Mouse (Mus musculus): Measurements from ENCODE around the gene Rbm20.
A peak's percentile ranks its signal among the peaks of the same experiment; 100 is the strongest.
"Not testable (repeated sequence)": the region's sequence is repeated elsewhere in the genome, so short reads cannot be mapped to it uniquely, and the experiment has no call there.

Rbm20 gene

DNA sequence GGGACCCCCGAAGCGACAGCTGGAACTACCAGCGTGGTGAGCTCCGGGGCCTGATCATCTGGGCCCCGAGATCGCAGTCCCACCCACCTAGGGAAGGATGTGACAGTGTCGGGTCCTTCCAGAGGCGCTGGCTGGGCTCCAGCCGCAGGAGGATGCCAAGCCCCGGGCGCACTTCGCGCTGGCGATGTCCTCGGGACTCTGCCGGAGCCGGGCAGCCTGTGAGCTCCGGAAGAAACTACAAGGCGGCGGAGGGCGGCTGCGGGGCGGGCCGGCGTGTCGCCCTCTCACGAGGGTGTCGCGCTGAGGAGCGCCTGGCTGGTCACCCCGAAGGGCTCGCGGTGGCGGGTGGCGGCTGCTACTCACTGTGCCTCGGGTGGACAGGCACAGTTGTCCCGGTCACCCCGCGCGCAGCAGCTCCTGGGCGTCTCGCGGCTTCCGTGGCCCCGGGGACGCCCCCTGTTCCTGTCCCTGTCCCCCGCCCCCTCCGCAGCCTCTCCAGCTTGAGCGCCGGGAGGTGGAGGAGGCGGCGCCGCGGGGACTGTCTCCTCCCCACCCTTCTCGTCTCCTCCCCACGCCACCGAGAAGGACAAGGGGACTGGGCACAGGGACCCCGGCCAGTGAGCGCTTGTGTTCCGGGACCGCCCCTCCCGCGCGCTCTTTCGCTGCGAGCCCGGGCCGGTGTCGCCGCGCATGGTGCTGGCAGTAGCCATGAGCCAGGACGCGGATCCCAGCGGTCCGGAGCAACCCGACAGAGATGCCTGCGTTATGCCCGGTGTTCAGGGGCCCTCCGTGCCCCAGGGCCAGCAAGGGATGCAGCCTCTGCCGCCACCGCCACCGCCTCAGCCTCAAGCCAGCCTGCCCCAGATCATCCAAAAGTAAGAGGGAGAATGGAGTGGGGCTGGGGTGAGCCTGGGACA is at the start of gene Rbm20:
TSS of gene Rbm20 (plus strand) at position 589 of the 917 bp plus-strand sequence.
- DNase-seq (ENCODE audit: inconsistent age in 2 of 2, low spot score in 1 of 2): peak; percentile 48 to 76

DNA sequence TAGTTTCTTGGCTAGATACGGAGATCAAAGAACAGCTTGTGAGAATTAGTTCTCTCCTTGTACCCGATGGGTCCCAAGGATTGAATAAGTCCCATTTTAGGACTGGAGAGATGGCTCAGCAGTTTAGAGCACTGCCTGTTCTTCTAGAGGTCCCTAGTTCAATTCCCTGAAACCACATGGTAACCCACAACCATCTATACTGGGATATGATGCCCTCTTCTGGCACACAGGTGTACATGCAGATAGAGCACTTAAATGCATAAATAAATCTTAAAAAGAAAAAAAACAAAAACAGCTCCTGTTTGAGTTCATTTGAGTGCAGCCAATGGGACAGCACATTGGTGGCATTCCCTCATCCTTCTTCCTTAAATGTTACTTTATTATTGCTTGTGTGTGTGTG is 39.1 kb upstream of the Rbm20 start:
- DNase-seq (ENCODE audit: inconsistent age in 2 of 2, low spot score in 1 of 2): no peak

DNA sequence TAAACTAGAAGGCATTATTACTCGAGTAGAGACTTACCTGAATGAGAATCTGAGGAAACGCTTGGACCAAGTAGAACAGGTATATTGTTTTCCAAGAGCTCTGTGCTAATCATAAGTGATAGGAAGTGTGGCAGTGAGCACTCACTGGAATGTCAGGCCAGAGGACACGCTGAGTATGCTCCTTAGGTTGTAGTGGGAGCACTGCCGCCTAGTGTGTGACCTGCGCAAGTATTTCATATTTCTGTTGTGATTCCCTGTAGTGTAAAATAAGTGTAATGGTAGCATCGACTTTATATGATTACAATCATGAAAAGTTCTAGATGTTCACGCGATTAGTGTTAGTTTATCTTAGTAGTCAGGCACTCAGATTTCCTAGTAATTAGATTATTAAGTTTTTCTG is 38.4 kb upstream of the Rbm20 start:
- no peak for DNase-seq (ENCODE audit: inconsistent age in 2 of 2, low spot score in 1 of 2)

DNA sequence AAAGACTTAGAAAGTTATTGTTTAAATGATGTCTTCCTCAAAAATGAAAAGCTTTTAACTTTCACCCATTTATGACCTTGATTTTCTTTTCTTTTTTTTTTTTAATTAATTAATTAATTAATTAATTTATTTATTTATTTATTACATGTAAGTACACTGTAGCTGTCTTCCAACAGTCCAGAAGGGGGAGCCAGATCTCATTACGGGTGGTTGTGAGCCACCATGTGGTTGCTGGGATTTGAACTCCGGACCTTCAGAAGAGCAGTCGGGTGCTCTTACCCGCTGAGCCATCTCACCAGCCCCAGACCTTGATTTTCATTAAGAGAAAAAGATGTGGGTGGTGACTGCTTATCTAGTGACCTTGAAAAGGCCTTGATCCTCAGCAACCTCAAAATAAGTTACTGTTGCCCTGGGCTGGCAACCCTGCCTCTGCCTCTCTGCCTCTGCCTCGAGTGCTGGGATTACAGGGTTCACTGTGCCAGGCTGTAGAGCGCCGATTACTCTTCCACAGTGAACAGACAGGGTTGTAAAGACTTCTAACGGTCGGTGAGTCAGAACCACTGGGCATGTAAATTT is 33.0 kb upstream of the Rbm20 start:
- peak; percentile 43 to 76 for DNase-seq (ENCODE audit: inconsistent age in 2 of 2, low spot score in 1 of 2)

DNA sequence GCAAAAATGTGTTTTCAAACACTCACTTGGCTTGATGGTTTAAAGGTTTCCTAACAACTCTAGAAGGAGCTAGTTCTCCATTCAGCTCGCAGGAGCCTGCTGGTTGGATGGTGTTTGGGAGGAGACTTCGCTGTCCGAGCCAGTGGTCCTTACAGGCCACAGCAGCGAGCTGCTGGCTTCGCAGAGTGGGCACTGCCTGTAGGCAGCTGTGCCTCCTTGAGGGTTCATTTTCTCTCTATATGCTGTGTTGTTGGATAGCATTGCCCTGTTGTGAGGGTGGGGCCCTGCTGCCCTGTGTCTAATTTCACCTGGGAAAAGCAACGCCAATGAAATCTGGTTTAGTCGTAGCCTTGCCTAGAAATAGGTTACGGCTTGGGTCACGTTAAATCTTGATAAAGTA is 29.8 kb upstream of the Rbm20 start:
- no peak for DNase-seq (ENCODE audit: inconsistent age in 2 of 2, low spot score in 1 of 2)

DNA sequence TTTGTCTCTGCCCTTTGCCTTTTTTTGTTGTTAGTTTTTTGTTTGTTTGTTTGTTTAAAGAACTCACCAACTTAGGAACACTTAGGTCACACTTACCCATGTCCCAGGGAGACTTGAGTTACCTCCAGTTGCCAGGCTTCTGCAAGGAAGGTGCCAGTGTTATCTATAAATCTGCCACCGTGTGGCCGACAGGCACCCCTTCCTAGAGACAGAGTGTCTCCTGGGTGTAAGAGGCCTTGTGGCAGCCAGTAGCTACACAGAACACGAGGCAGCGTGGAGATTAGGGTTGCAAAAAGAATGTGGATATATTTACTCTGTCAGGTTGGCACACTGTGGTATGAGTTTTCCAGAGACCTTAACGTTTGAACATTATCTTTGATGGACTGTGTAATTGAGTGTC is 29.1 kb upstream of the Rbm20 start:
- no peak for DNase-seq (ENCODE audit: inconsistent age in 2 of 2, low spot score in 1 of 2)

DNA sequence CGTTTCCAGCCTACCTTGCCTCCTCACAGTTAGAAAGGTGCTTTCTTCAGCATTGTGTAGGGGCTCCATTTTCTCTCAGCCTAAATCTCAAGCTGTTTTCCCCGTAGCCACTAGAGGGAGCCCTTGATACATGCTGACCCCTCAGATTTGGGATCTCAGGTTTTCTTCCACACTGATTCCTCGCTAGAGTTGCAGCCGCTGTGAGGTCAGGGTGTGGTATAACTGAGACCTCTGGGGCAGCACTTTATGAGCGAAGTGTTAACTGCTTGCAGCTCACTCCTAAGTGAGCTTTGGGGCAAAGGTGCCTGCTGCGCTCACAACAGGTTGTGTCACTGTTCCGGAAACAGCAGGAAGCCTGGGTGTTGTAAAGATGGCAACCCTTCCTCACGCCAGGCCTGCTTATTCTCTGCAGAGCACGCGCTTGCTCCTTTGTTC is 28.3 kb upstream of the Rbm20 start:
- peak; percentile 52 to 89 for DNase-seq (ENCODE audit: inconsistent age in 2 of 2, low spot score in 1 of 2)

DNA sequence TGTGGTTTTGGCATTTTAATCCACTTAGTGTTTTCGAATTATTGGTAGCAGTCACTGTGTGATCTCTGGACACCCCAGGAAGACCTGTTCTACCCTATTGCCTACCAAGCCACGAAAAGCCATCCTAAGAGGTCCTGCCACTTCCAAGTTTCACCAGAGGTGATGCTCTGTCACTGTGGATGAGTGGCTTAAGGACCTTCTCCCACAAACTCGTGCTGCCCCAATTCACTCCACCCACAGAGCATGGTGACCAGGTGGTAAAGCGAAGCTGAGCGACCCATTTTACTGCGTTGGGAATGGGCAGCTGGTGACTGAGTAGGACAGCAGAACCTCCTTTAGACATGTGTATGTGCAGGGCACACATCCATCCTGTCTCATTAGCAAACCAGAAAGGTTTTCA is 27.7 kb upstream of the Rbm20 start:
- DNase-seq (ENCODE audit: inconsistent age in 2 of 2, low spot score in 1 of 2): peak in 1 of 2 experiments; percentile 24

DNA sequence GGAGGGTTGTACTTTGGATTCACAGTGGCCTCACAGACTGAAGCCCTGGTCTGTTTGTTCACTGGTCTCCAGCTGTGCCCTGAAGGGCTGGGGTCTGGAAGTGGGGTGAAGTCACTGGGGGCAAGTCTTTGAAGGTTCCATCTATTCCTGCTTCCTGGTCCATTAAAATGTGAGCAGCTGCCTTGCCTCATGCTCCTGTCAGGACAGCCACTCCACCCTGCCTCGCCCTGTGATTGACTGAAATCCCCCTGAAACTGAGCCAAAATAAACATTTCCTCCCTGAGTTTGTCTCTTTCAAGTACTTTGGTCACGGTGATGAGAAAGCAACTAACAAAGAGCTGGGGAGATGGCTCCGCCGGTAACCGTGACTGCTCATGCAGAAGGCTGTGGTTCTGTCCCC is 27.3 kb upstream of the Rbm20 start:
- DNase-seq (ENCODE audit: inconsistent age in 2 of 2, low spot score in 1 of 2): peak in 1 of 2 experiments; percentile 46

DNA sequence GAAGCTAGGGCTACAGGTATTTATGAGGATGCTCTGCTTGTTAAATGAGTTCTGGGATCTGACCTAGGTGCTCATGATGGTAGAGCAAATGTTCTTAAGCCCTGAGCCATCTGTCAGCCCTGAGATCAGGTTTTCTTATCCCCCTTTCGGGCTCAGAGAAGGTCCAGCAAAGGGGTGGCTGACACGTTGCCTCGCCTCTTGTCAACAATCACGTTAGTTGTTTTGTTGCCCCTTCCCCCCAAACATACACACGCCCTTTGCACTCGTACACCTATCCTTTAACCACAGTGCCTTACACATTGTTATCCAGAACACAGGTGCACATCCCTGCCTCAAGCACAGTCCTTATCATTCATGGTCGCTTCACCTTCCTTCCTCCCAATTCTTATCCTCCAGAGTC is 26.2 kb upstream of the Rbm20 start:
- DNase-seq (ENCODE audit: inconsistent age in 2 of 2, low spot score in 1 of 2): no peak

DNA sequence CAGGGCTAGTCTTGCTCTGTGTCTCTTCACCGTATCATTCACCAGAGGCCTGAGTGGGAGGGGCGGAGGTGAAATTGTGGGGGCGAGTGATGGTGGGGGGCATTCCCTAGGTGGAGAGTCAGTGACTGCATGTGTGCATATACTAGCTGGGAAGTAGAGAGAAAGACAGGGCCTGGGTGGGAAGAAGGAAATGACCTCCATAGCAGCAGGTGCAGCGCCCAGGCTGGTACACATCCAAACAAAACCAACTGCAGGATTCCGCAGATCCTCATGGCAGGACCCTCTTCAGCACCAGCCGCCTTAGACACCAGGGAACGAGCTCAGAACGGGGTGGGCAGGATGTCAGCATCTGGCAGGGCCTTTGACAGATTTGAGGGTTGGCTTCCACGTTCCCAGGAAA is 24.8 kb upstream of the Rbm20 start:
- DNase-seq (ENCODE audit: inconsistent age in 2 of 2, low spot score in 1 of 2): no peak

DNA sequence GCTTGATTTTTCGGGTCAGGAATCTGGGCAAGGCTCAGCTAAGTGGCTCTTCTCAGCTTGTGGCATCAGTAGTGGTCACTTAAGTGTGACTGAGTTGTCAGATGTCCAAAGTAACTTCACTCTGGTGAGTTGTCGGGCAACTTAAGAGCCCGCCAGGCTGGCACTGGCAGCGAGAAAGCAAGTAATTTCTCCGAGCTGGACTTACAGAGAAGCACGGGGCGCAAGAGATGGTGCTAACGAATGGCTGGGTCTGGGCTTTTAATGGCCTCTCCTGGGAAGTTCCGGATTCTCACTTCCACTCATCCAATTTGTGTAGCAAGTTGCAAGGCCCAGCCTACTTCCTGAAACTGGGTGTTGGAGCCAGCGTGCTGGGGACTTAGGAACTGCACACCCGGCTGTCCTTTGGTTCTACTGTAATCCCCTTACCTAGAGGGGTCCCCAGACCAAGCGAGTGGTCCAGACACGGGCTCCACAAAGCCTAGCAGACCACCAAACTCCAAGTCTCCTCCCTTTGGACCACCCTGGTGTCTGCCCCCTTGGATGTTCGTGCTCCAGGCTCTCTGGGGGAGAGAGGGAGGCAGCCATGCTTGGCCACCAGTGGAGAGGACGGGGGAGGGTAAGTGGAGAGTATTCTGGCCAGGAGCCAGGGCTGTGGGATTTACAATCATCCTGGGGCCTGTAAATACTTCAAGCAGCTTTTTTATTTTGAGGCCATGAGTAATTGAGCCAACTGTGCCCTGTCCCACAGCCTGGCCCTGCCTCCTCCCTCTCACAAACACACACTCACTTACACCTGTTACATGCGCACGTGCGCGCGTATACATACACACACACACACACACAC is 23.3 kb upstream of the Rbm20 start:
- no peak for DNase-seq (ENCODE audit: inconsistent age in 2 of 2, low spot score in 1 of 2)

DNA sequence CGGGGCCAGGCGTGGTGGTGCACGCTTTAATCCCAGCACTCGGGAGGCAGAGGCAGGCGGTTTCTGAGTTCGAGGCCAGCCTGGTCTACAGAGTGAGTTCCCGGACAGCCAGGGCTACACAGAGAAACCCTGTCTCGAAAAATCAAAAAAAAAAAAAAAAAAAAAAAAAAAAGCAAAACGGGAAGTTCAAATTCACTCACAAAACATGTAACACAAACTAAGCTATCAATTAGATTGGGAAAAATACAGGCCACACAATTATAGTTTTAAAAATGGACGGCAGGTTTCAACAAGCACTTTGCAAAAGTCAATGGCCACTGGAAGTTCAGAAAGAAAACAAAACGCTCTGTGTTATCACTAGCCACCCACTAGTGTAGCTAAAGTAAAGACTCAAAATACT is 20.7 kb upstream of the Rbm20 start:
- DNase-seq (ENCODE audit: inconsistent age in 2 of 2, low spot score in 1 of 2): not testable (repeated sequence)

DNA sequence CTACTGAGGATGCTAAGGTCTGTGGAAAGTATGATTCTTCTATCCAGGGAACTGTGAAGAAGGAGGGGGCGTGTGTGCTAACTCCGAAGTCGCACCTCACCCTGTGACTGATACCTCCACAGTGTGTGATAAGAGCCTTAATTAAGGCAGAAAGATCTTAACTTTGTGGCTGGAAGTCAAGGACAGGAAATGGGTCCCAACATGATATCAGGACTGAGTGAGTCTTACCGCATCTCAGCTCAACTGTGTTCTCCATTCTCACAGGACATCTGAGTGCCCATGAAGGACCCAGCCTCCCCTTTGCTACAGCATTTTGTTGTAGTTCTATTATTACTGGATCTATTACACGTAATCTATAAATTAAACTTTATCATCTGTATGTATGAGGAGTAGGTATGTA is 19.7 kb upstream of the Rbm20 start:
- DNase-seq (ENCODE audit: inconsistent age in 2 of 2, low spot score in 1 of 2): no peak

DNA sequence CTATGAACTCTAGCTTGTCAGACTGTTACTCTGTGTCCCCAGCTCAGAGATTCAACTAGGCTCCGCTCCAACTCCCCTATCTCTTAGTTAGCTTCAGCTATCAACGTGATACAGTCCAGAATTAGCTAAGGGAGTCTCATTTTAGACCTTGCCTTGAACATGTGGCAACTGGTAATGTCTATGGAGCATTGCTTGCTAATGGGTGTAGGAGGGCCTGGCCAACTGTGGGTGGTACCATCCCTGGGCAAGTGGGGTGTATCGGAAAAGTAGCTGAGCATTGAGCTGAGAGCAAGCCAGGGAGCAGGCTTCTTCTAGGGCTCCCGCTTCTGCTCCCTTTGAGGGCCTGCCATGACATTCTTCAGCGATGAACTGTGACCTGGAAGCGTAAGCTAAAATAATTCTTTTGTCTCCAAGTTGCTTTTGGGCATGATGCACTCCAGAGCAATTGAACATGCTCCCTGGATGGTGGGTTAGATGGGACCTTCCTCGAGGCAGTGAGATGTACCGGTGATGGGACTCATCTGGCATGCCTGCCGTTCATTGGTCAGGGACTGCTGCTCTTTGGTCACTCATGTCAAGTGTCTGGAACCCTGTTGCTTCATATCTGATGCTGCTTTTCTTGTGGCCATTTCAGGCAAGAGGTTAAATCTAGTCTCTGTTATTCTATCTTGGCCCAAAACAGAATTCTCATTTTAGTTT is 16.2 kb upstream of the Rbm20 start:
- DNase-seq (ENCODE audit: inconsistent age in 2 of 2, low spot score in 1 of 2): no peak

DNA sequence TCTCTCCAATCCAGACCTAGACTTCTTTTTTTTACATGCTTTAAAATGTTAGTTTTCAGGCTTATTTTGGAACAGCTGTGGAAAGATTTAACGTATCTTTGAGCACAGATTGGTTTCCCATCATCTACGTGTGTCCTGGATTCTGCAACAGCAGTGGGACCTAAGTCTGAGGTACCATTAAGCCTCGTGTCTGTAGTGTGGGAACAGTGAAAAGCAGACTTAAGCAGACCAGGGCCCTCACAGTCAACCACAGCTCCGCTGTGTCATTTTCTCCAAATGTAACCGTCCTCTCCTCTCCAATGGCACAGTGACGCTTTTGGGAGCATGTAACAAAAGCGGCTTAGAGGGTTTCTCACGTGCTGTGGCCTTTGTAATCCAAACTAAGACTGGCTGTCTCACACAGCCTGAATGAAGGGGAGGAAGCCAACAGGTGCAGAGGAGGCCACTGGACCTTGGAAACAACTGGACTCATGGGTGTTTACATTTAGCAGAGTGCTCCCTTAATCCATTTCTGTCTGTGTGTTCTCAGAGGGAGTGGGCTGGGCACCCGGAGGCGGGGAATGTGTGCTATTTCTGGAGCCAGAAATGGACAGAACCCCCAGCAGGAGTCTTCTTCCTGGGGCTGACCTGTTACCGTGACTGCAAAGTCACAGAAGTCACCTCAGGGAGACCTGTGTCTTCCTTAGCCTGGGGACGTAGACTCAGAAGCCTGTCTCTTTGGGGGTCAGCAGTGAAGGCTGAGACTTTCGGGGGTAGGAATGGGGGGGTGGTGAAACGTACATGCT is 15.0 kb upstream of the Rbm20 start:
- DNase-seq (ENCODE audit: inconsistent age in 2 of 2, low spot score in 1 of 2): no peak

DNA sequence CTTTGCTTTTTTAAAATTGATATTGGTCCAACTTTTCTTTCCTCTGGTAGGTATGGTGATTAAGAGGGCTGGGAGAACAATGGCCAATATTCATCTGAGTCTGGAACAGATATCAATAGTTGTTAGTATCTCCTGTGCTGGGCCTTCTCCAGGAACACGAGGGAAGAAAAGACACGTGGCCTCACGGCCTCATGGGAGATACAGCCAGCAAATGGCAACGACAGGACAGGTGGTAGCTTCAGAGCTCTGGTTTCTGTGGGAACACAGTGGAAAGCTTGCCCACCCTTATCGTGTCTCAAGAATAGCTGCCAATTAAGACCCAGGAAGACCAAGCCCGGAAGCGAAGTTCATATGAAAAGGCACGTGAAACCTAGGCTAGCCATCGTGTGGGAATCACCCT is 12.3 kb upstream of the Rbm20 start:
- no peak for DNase-seq (ENCODE audit: inconsistent age in 2 of 2, low spot score in 1 of 2)

DNA sequence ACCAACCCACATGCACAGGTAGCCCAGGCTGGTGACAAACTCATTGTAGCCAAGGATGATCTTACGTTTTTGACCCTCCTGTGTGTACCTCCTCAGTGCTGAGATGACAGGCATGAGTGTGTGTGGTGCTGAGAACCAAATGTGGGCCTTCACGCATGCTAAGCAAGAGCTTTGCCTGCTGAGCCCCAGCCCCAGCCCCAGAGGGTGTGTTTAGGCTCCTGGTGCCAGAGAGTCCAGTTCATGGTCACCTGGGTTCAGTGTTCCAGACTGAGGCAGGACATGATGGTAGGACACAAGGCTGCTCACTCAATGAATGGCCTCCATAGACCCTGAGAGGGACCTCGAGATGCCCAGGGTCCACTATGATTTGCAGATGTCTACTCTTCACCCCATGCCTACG is 11.7 kb upstream of the Rbm20 start:
- DNase-seq (ENCODE audit: inconsistent age in 2 of 2, low spot score in 1 of 2): no peak

DNA sequence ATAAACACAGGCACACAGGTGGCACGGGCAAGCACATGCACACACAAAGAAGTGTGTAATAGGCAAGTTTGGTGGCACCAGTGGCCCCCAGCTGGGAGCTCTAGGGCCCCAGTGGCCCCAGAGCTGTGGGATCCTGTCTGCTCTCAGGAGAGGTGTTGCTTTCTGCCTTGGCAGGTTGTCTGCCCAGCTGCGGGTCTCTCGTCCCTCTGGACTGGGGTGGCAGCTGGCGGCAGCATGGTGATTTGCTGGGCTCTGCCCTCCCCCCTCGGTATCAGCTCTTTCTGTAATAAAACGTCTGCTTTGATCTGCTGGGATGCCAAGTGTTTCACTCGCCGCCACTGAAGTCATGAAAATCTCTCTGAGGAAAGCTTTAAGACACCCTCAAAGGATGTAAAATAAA is 10.4 kb upstream of the Rbm20 start:
- DNase-seq (ENCODE audit: inconsistent age in 2 of 2, low spot score in 1 of 2): no peak

DNA sequence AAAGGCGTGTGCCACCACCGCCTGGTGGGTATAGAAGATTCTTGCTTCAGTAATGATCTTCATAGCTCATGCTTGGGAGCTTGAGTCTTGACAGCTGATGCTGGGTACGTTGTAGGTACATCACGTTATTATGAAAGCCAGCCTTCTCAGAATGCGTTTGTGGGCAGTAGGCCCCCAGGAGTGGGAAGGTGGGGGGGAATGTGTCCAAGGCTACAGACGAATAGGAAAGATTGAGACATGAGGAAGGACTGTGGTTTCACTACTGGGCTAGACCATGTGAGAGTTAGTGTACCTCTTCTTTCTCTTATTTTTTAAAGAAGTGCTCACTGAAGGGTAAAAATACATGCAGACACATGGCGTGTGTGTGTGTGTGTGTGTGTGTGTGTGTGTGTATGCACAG is 8.3 kb upstream of the Rbm20 start:
- no peak for DNase-seq (ENCODE audit: inconsistent age in 2 of 2, low spot score in 1 of 2)
